Mouse (Mus musculus) limb, embryonic 11.5 days (tissue): Measurements from ENCODE around the gene Arhgef7. TPM values are rescaled to one million over a fixed set of nuclear protein-coding genes. Genes with fewer than 3 reads are reported as not detected.

Experiments used
- ATAC-seq: fragments of 200-750 bp; cut with Nextera tagmentation; 2 replicates; pipeline ENCODE4 v1.8.0; 2017; ENCODE audit warnings: low read depth; ENCODE audit not compliant: insufficient number of reproducible peaks, low FRiP score, low TSS enrichment
- DNase-seq: peaks from one replicate; pipeline ENCODE4 v3.0.0-alpha.2; 2015; ENCODE audit warnings: low spot score
- H3K27ac ChIP-seq: fragments of 300-500 bp; sonication (generic); replicated peaks from 2 replicates; pipeline ENCODE4 v1.5.1; 2014; ENCODE audit warnings: low read depth, mild to moderate bottlenecking, low read length
- H3K27me3 ChIP-seq: fragments of 300-500 bp; sonication (generic); 2 replicates; pipeline ENCODE4 v1.6.1; 2014; ENCODE audit warnings: mild to moderate bottlenecking, low read length, mixed read lengths; ENCODE audit not compliant: control insufficient read depth, insufficient read depth
- H3K36me3 ChIP-seq: fragments of 300-500 bp; sonication (generic); 2 replicates; pipeline ENCODE4 v1.6.1; 2014; ENCODE audit warnings: mild to moderate bottlenecking, low read length, moderate library complexity, mixed read lengths; ENCODE audit not compliant: control insufficient read depth, insufficient read depth
- H3K4me1 ChIP-seq: fragments of 300-500 bp; sonication (generic); 2 replicates; pipeline ENCODE4 v1.6.1; 2014; ENCODE audit warnings: low read length, mixed read lengths; ENCODE audit not compliant: control insufficient read depth, insufficient read depth
- H3K4me2 ChIP-seq: fragments of 300-500 bp; sonication (generic); 2 replicates; pipeline ENCODE4 v1.6.1; 2014; ENCODE audit warnings: low read depth, mild to moderate bottlenecking, moderate library complexity; ENCODE audit not compliant: severe bottlenecking
- H3K4me3 ChIP-seq: fragments of 300-500 bp; sonication (generic); 2 replicates; pipeline ENCODE4 v1.5.1; 2014; ENCODE audit warnings: low read depth, low read length
- H3K9ac ChIP-seq: fragments of 300-500 bp; sonication (generic); 2 replicates; pipeline ENCODE4 v1.6.1; 2014; ENCODE audit warnings: mild to moderate bottlenecking, low read length
- H3K9me3 ChIP-seq: fragments of 300-500 bp; sonication (generic); 2 replicates; pipeline ENCODE4 v1.6.1; 2016; ENCODE audit warnings: low read length; ENCODE audit not compliant: control insufficient read depth
- WGBS: fragments of 180-500 bp; shearing (Covaris S2); extraction: QIAGEN DNeasy Blood & Tissue Kit; methylation state at CpG from one replicate; pipeline ENCODE4 v1.1.7; 2014; 5-methylcytosine and 5-hydroxymethylcytosine counted together
- polyA plus RNA-seq: library from polyadenylated mRNA; unstranded; fragments of >200 nt; fragmentation: Nextera tagmentation; extraction: Ambion mirVana; gene quantifications from 2 replicates; pipeline ENCODE4 v1.2.1, GENCODE M21; 2014

The Arhgef7 gene
- polyA plus RNA-seq, 1 experiment from 2014 or later = 52.0 TPM

DNA sequence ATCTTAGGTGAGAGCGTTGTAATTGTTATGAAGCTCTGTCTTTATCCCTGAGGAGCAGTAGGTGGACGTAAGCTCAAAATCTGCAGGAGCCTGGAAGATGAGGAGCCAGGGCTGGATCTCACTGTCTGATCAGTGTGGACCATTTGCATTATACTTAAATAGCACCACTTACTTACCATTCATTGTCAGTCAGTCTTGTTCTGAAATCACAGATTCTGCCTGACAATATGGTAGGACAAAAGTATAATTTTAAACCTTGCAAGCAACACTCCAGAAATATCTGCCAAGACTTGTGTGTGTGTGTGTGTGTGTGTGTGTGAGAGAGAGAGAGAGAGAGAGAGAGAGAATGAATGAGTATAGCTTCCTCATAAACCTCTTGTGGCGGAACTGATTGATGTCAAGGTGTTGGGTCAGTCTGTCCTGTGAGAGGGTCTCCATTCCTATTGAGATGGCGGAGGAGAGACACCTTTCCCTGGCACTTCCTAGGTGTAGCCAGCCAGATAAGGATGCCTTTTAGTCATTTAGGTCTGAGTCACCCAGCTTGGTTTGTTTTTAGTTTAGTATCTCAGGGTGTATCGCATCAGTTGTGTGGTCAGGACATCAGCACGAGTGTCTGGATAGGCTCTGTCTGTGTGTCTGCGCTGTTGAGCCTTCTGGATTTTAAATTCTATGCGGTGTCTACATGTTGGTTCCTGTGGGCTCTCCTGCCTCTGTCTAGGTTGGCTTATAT lies 49.1 kb downstream of the Arhgef7 start:
- 91% methylated on average over 8 of the region's 8 CpGs for WGBS
- H3K4me1 ChIP-seq = no peaks in the 10 kb centered on the region
- no peak overlapping the region for H3K27ac ChIP-seq

DNA sequence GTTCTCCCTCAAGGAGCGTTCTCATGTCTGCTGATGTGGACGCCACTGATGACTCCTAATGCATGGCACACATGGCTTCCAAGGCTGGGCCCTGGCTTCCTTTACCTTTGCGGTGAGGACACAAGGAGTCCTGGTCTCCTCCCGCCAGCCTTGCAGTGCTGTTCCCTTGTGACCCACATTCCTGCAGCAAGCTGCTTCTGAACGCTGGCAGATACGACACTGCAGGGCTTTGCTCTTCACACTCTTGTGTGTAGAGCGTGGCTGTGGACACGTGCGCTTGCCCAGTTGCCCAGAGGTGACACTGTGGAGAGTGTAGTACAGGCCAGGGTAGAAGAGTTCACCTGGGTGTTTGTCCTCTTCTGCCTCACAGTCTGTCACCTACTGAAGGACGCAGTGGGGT lies 49.7 kb downstream of the Arhgef7 start:
- Histone ChIP-seq H3K4me3 (no peak overlapping the region), H3K4me2 (no peak overlapping the region), H3K9me3 (no peaks in the 10 kb centered on the region), H3K9ac (no peak overlapping the region), H3K36me3 (peaks cover 2% of the 10 kb centered on the region; the same call in 1 of the 2 replicates), H3K27ac (no peak overlapping the region), H3K27me3 (no peaks in the 10 kb centered on the region), H3K4me1 (no peaks in the 10 kb centered on the region)
- no peak for DNase-seq
- ATAC-seq = no peak
- WGBS = 71% methylated on average over 10 of the region's 10 CpGs

More for the DNA sequence above, 49.1 kb downstream of the Arhgef7 start:
- H3K4me2 ChIP-seq = no peak overlapping the region
- H3K9ac ChIP-seq = no peak overlapping the region
- H3K4me3 ChIP-seq = no peak overlapping the region
- ATAC-seq (no peak), DNase-seq (no peak)
- peaks cover 2% of the 10 kb centered on the region; the same call in 1 of the 2 replicates for H3K36me3 ChIP-seq
- H3K27me3 ChIP-seq = no peaks in the 10 kb centered on the region
- no peaks in the 10 kb centered on the region for H3K9me3 ChIP-seq

DNA sequence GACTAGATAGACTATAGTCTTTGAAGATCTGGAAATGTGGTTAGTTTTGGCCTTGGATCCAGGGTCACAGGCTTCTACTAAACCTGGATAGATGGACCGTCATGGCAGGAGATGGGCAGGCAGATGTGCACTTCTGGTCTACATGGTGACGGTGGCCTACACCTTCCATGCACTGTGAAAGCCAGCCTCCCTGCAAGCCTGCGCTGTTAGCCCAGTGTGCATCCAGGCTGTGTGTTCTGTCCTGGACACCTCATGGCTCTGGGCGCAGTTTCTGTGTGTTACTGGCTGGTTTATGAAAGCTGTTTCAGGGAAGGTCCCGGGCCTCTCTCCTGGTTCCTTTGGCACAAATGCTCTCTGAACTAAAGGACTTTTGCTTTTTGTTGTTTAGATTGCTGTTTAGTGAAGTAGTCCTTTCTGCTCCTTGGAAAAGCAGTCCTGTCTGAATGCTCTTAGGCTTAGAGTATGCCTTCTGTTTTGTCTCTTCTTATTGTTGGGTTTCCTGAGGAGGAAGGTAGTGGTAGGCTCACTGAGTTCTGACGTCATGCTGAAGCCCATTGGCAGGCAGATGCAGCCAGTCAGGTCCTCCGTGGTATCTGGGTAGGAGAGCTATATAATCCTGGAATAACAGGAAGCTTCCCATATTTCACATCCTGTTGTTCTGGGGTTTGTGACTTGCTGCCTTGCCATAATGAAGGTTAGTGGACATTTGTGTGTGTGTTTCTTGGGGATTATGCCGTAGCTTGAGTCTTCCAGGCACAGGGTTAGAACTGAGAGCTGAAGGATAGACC lies 51.3 kb downstream of the Arhgef7 start:
- Histone ChIP-seq H3K9me3 (no peaks in the 10 kb centered on the region), H3K4me3 (no peak overlapping the region), H3K4me2 (no peak overlapping the region), H3K4me1 (no peaks in the 10 kb centered on the region), H3K9ac (no peak overlapping the region), H3K27ac (no peak overlapping the region; the same call in 1 of the 2 replicates), H3K27me3 (no peaks in the 10 kb centered on the region), H3K36me3 (peaks cover 5% of the 10 kb centered on the region; the same call in 1 of the 2 replicates)
- DNase-seq (no peak), ATAC-seq (no peak)
- 80% methylated on average over 8 of the region's 8 CpGs for WGBS

DNA sequence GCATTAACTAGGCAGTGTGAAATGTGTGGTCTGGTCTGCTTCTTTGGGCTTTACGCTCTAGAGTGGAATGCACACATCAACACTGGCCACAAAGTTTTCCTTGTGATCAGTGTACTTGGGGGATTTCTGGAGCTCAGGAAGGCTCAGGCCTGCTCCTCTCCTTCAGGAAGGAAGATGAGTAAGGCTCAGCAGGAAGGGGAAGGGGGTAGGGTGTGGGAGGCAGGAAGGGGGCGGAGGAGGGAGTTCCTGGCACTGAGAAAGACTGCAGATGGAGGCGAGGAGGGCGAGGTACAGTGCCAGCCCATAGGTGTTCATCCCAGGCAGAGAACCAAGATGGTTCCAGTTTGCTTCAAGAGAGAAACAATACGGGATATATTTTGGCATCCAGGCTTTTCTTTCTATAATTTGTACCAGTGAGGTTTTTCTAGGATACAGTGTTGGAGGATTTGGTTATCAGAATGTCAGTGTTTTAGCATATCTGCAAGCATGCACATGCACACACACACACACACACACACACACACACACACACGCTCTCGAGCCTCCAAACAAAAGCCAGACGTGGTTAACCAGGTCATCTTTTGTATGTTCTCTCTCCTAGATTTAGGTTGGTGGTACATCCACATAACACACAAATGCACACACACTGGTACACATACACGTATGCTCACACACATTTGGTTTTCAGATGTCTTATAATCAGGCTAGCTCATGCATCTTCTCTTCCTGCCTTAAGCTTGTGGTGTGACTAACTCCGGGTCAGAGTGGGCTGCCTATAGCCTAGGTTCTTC lies 52.5 kb downstream of the Arhgef7 start:
- H3K4me1 ChIP-seq = no peaks in the 10 kb centered on the region
- H3K9me3 ChIP-seq = no peaks in the 10 kb centered on the region
- no peaks in the 10 kb centered on the region for H3K27me3 ChIP-seq
- no peak for ATAC-seq
- 84% methylated on average over 10 of the region's 10 CpGs for WGBS
- H3K9ac ChIP-seq = no peak overlapping the region
- no peak overlapping the region for H3K4me2 ChIP-seq
- H3K36me3 ChIP-seq = peaks cover 5% of the 10 kb centered on the region; the same call in 1 of the 2 replicates
- no peak overlapping the region for H3K4me3 ChIP-seq
- no peak for DNase-seq
- no peak overlapping the region for H3K27ac ChIP-seq

DNA sequence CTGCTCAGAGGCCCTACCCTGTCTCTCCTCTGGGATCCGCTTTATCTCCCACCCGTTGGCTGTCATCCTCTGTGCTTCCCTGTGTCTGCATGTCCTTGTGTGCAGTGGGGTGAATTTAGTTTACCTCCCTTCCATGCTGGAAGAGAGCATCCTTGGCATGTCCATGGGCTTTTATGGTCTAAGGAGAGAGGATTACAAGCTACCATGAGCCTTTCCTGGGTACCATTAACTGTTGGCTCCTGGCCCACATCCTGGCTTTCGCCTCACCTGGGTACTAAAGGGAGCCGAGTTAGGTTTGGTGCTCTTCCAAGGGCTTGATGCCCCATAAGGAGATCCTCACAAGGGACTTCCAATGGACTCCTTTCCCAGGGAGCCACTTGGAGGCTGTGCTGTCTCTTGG lies 53.1 kb downstream of the Arhgef7 start:
- no peaks in the 10 kb centered on the region for H3K4me1 ChIP-seq
- H3K9ac ChIP-seq = no peak overlapping the region
- DNase-seq = no peak
- H3K4me3 ChIP-seq = no peak overlapping the region
- no peak overlapping the region for H3K4me2 ChIP-seq
- H3K27me3 ChIP-seq = no peaks in the 10 kb centered on the region
- ATAC-seq = no peak
- H3K36me3 ChIP-seq = peaks cover 5% of the 10 kb centered on the region; the same call in 1 of the 2 replicates
- H3K9me3 ChIP-seq = no peaks in the 10 kb centered on the region
- 90% methylated on average over 4 of the region's 4 CpGs for WGBS
- no peak overlapping the region for H3K27ac ChIP-seq

DNA sequence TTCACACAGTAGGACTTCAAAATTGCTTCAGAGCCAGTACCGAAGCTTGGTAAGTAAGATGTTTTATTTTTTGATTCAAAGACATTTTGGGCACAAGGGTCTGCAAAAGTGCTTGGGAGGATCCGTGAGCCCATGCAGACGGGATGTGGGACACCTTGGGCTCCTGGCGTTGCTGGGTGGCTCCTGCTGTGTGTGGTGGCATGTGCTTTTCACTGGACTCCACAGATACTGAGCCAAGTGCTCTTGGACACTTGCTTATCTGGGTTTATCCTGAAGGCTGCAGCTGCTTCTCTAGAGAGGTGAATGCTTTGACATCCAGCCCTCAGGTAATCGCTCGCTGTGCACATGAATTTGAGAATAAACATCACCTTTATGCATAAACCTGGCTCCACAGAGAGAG lies 55.1 kb downstream of the Arhgef7 start:
- H3K36me3 ChIP-seq = peaks cover 5% of the 10 kb centered on the region; the same call in 1 of the 2 replicates
- WGBS = 92% methylated on average over 6 of the region's 6 CpGs

DNA sequence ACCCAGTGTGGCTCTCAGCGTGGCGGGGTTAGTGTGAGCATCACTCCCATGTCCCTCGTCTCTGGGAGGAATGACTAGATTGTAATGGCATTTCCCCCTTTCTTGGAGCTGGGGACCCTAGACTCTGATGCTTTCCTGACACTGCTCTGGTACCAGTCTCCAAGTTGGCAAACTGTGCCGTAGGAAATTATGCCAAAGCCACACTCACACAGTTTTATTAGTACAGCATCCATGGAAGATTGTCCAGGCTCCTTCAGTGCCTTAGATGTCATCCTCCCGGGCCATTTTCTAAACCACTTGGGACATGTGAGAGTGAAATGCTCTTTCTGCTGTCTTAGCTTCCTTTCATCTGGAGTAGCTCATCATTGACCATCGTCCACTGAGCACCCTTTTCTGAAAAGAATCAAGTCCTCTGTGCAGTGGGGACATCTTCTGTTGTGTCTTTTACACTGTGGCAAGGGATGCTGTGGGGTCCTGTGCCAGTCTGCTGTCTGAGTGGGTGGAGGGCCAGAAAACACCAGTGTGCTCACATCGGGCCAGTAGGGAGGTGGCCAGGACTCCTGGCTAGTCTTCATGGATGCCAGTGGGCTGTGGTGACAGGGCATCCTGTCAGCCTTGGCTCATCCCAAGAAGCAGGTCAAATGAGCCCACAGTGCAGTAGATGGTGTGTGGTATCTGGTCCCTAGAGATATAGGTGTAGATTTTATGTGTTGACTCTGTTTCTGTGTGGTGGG lies 56.5 kb downstream of the Arhgef7 start:
- no peaks in the 10 kb centered on the region for H3K27me3 ChIP-seq
- no peak for ATAC-seq
- H3K9ac ChIP-seq = no peak overlapping the region
- DNase-seq = no peak
- H3K27ac ChIP-seq = no peak overlapping the region
- no peaks in the 10 kb centered on the region for H3K9me3 ChIP-seq
- H3K36me3 ChIP-seq = peaks cover 5% of the 10 kb centered on the region; the same call in 1 of the 2 replicates
- H3K4me1 ChIP-seq = peaks cover 2% of the 10 kb centered on the region; the same call in 1 of the 2 replicates
- H3K4me2 ChIP-seq = no peak overlapping the region
- 93% methylated on average over 7 of the region's 7 CpGs for WGBS
- no peak overlapping the region for H3K4me3 ChIP-seq

More for the DNA sequence above, 55.1 kb downstream of the Arhgef7 start:
- no peak for DNase-seq
- Histone ChIP-seq H3K9me3 (no peaks in the 10 kb centered on the region), H3K27me3 (no peaks in the 10 kb centered on the region), H3K4me3 (no peak overlapping the region), H3K4me2 (no peak overlapping the region), H3K27ac (no peak overlapping the region), H3K9ac (no peak overlapping the region), H3K4me1 (no peaks in the 10 kb centered on the region)
- no peak for ATAC-seq
